Mouse (Mus musculus): ENCODE measurements around the gene Xlr5c. TPM values are rescaled to one million over a fixed set of nuclear protein-coding genes. Genes with fewer than 3 reads are reported as not detected.

Gene Xlr5c
- polyA plus RNA-seq, 2 experiments: not detected

Other genes starting within 250 kb of the Xlr5c start
- gene Pnma3, start 228.2 kb downstream of the Xlr5c start, polyA plus RNA-seq (2012; rRNA removed): 0.90 and 1.1 TPM in 2 replicates
- 0.10 and 0.17 TPM in 2 replicates for gene Pnma3, start 228.2 kb downstream of the Xlr5c start, polyA plus RNA-seq (2014; fragmentation: Nextera tagmentation; extraction: Ambion mirVana)
- 0.13 and 1.3 TPM in 2 replicates for gene Xlr4a, start 210.5 kb downstream of the Xlr5c start, polyA plus RNA-seq (2012; rRNA removed)
- gene Xlr4a, start 210.5 kb downstream of the Xlr5c start, polyA plus RNA-seq (2014; fragmentation: Nextera tagmentation; extraction: Ambion mirVana): 1.1 TPM in 1 of 2 replicates, not detected in the other
- gene Xlr3a, start 195.9 kb downstream of the Xlr5c start, polyA plus RNA-seq (2012; rRNA removed): 0.87 and 3.8 TPM in 2 replicates
- 1.4 and 1.6 TPM in 2 replicates for gene Xlr3a, start 195.9 kb downstream of the Xlr5c start, polyA plus RNA-seq (2014; fragmentation: Nextera tagmentation; extraction: Ambion mirVana)
- gene Gm14685, start 175.9 kb downstream of the Xlr5c start, polyA plus RNA-seq (2012; rRNA removed): 0.06 and 0.10 TPM in 2 replicates
- gene Gm14685, start 175.9 kb downstream of the Xlr5c start, polyA plus RNA-seq (2014; fragmentation: Nextera tagmentation; extraction: Ambion mirVana): 0.18 TPM in 1 of 2 replicates, not detected in the other
- not detected in 2 replicates for gene Xlr5b, start 144.2 kb downstream of the Xlr5c start, polyA plus RNA-seq (2012; rRNA removed)
- not detected in 2 replicates for gene Xlr5b, start 144.2 kb downstream of the Xlr5c start, polyA plus RNA-seq (2014; fragmentation: Nextera tagmentation; extraction: Ambion mirVana)
- 0.05 and 0.16 TPM in 2 replicates for gene DXBay18, start 143.5 kb downstream of the Xlr5c start, polyA plus RNA-seq (2012; rRNA removed)
- 0.22 TPM in 1 of 2 replicates, not detected in the other for gene DXBay18, start 143.5 kb downstream of the Xlr5c start, polyA plus RNA-seq (2014; fragmentation: Nextera tagmentation; extraction: Ambion mirVana)
- not detected in 2 replicates for gene Spin2d, start 116.0 kb downstream of the Xlr5c start, polyA plus RNA-seq (2012; rRNA removed)
- not detected in 2 replicates for gene Spin2d, start 116.0 kb downstream of the Xlr5c start, polyA plus RNA-seq (2014; fragmentation: Nextera tagmentation; extraction: Ambion mirVana)
- 5.9 and 17.4 TPM in 2 replicates for gene Xlr3b, start 100.8 kb downstream of the Xlr5c start, polyA plus RNA-seq (2012; rRNA removed)
- gene Xlr3b, start 100.8 kb downstream of the Xlr5c start, polyA plus RNA-seq (2014; fragmentation: Nextera tagmentation; extraction: Ambion mirVana): 4.6 and 10.2 TPM in 2 replicates
- 0.29 and 0.98 TPM in 2 replicates for gene Xlr4b, start 78.6 kb downstream of the Xlr5c start, polyA plus RNA-seq (2012; rRNA removed)
- gene Xlr4b, start 78.6 kb downstream of the Xlr5c start, polyA plus RNA-seq (2014; fragmentation: Nextera tagmentation; extraction: Ambion mirVana): 0.30 and 1.3 TPM in 2 replicates
- gene F8a, start 64.7 kb downstream of the Xlr5c start, polyA plus RNA-seq (2012; rRNA removed): 6.9 and 10.1 TPM in 2 replicates
- gene F8a, start 64.7 kb downstream of the Xlr5c start, polyA plus RNA-seq (2014; fragmentation: Nextera tagmentation; extraction: Ambion mirVana): 11.9 and 12.3 TPM in 2 replicates
- gene Xlr4c, start 49.8 kb downstream of the Xlr5c start, polyA plus RNA-seq (2012; rRNA removed): 0.47 TPM in 1 of 2 replicates, not detected in the other
- not detected in 2 replicates for gene Xlr4c, start 49.8 kb downstream of the Xlr5c start, polyA plus RNA-seq (2014; fragmentation: Nextera tagmentation; extraction: Ambion mirVana)
- gene Xlr3c, start 27.6 kb downstream of the Xlr5c start, polyA plus RNA-seq (2012; rRNA removed): 0.24 and 0.38 TPM in 2 replicates
- gene Xlr3c, start 27.6 kb downstream of the Xlr5c start, polyA plus RNA-seq (2014; fragmentation: Nextera tagmentation; extraction: Ambion mirVana): 0.12 and 0.41 TPM in 2 replicates
- gene Xlr5a, start within 50 bp of the Xlr5c start, polyA plus RNA-seq (2012; rRNA removed): 0.06 TPM in 1 of 2 replicates, not detected in the other
- 0.12 TPM in 1 of 2 replicates, not detected in the other for gene Xlr5a, start within 50 bp of the Xlr5c start, polyA plus RNA-seq (2014; fragmentation: Nextera tagmentation; extraction: Ambion mirVana)
- gene Gm45015, start 43.9 kb upstream of the Xlr5c start, polyA plus RNA-seq (2012; rRNA removed): not detected in 2 replicates
- gene Gm45015, start 43.9 kb upstream of the Xlr5c start, polyA plus RNA-seq (2014; fragmentation: Nextera tagmentation; extraction: Ambion mirVana): not detected in 2 replicates
- gene Zfp275, start 49.6 kb upstream of the Xlr5c start, polyA plus RNA-seq (2012; rRNA removed): 38.1 and 48.7 TPM in 2 replicates
- 24.0 and 25.7 TPM in 2 replicates for gene Zfp275, start 49.6 kb upstream of the Xlr5c start, polyA plus RNA-seq (2014; fragmentation: Nextera tagmentation; extraction: Ambion mirVana)
- not detected in 2 replicates for gene Gm18336, start 105.8 kb upstream of the Xlr5c start, polyA plus RNA-seq (2012; rRNA removed)
- gene Gm18336, start 105.8 kb upstream of the Xlr5c start, polyA plus RNA-seq (2014; fragmentation: Nextera tagmentation; extraction: Ambion mirVana): not detected in 2 replicates
- gene Zfp92, start 118.1 kb upstream of the Xlr5c start, polyA plus RNA-seq (2012; rRNA removed): 0.35 and 0.49 TPM in 2 replicates
- 0.12 and 0.25 TPM in 2 replicates for gene Zfp92, start 118.1 kb upstream of the Xlr5c start, polyA plus RNA-seq (2014; fragmentation: Nextera tagmentation; extraction: Ambion mirVana)
- 0.83 and 0.87 TPM in 2 replicates for gene Trex2, start 142.4 kb upstream of the Xlr5c start, polyA plus RNA-seq (2012; rRNA removed)
- 0.93 and 0.99 TPM in 2 replicates for gene Trex2, start 142.4 kb upstream of the Xlr5c start, polyA plus RNA-seq (2014; fragmentation: Nextera tagmentation; extraction: Ambion mirVana)
- gene Haus7, start 166.1 kb upstream of the Xlr5c start, polyA plus RNA-seq (2012; rRNA removed): 39.6 and 48.7 TPM in 2 replicates
- 56.1 and 61.6 TPM in 2 replicates for gene Haus7, start 166.1 kb upstream of the Xlr5c start, polyA plus RNA-seq (2014; fragmentation: Nextera tagmentation; extraction: Ambion mirVana)
- 399 and 527 TPM in 2 replicates for gene Bgn, start 190.6 kb upstream of the Xlr5c start, polyA plus RNA-seq (2012; rRNA removed)
- gene Bgn, start 190.6 kb upstream of the Xlr5c start, polyA plus RNA-seq (2014; fragmentation: Nextera tagmentation; extraction: Ambion mirVana): 223 and 226 TPM in 2 replicates
- gene Atp2b3, start 210.1 kb upstream of the Xlr5c start, polyA plus RNA-seq (2012; rRNA removed): 0.77 and 0.79 TPM in 2 replicates
- 0.64 and 0.65 TPM in 2 replicates for gene Atp2b3, start 210.1 kb upstream of the Xlr5c start, polyA plus RNA-seq (2014; fragmentation: Nextera tagmentation; extraction: Ambion mirVana)